Mouse (Mus musculus) testis, adult 2 months (tissue): ENCODE data around the gene Dhodh.

Experiments
- CTCF ChIP-seq: fragments of 200-500 bp; IDR thresholded peaks from 2 replicates; pipeline ENCODE4 v1.5.1; 2012; ENCODE audit warnings: low read depth, mild to moderate bottlenecking, inconsistent platforms, low read length, moderate library complexity; ENCODE audit not compliant: control insufficient read depth, insufficient read depth, insufficient replicate concordance
- POLR2A ChIP-seq: fragments of 200-500 bp; IDR thresholded peaks from 2 replicates; pipeline ENCODE4 v1.6.1; 2012; ENCODE audit warnings: low read depth, mild to moderate bottlenecking, inconsistent platforms, low read length, moderate library complexity; ENCODE audit not compliant: control insufficient read depth

GRCm38 (mm10) chr8:109614243-109615210 is 6.1 kb upstream of the Dhodh start, which contains the start of gene Pkd1l3:
- TF ChIP-seq POLR2A (no peak), CTCF (no peak)
